Mouse (Mus musculus): ENCODE data around the gene Atp6v0a4. TPM values are rescaled to one million over a fixed set of nuclear protein-coding genes. Genes with fewer than 3 reads are reported as not detected.

Atp6v0a4 gene
- polyA plus RNA-seq, 1 experiment from 2014 or later = 0.44 TPM

- H3K9ac ChIP-seq (replicated peaks; ENCODE audit: low read depth, low read length) = no peak overlapping the region
- no peak overlapping the region for H3K4me2 ChIP-seq (ENCODE audit: low read depth, low read length)
- WGBS = 90% methylated on average over 6 of the region's 6 CpGs
- H3K9me3 ChIP-seq (ENCODE audit: control insufficient read depth, low read length) = no peaks in the 10 kb centered on the region
- no peaks in the 10 kb centered on the region for H3K27me3 ChIP-seq (ENCODE audit: control insufficient read depth, insufficient read depth, low read length)
- ATAC-seq (ENCODE audit: low read depth) = no peak
- no peak overlapping the region for H3K27ac ChIP-seq (ENCODE audit: low read depth, low read length)
- H3K4me1 ChIP-seq (ENCODE audit: control insufficient read depth, insufficient read depth, low read length) = no peaks in the 10 kb centered on the region
- no peaks in the 10 kb centered on the region for H3K36me3 ChIP-seq (ENCODE audit: control insufficient read depth, insufficient read depth, low read length)
- no peak overlapping the region for H3K4me3 ChIP-seq (ENCODE audit: low read depth, low read length)
These were observed 6.0 kb downstream of the Atp6v0a4 start for GRCm38 (mm10) chr6:38118341-38118740.

DNA sequence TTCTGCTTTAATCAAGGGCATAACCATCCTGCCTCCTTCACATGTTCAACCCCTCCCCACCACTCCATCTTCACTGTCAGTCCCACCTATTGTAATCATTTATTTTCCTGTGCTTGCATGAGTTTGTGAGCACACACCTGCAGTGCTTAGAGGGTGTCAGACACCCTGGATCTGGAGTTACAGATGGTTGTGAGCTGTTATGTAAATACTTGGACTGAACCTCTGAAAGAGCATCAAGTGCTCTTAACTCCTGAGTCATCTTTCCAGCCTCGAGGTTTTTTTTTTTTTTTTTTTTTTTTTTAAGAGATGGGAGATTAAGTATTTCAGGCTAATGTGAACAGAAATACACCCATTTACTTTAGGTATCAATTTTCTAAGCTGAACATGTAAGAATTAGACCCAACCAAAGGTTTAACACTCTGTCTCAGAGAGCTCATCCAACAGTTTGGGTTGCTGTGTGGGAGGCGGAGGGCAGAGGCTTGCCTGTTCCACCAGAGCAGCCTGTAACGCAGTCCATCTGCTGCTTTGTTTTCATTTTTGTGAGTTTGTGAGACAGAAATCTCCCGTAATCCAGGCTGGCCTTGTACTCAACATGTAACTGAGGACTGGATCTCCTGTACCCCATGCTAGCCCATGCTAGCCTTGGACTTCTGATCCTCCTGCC lies 8.1 kb downstream of the Atp6v0a4 start:
- Histone ChIP-seq H3K4me2 (ENCODE audit: low read depth, low read length) (no peak overlapping the region), H3K36me3 (ENCODE audit: control insufficient read depth, insufficient read depth, low read length) (no peaks in the 10 kb centered on the region), H3K9ac (replicated peaks; ENCODE audit: low read depth, low read length) (no peak overlapping the region), H3K9me3 (ENCODE audit: control insufficient read depth, low read length) (no peaks in the 10 kb centered on the region), H3K4me3 (ENCODE audit: low read depth, low read length) (no peak overlapping the region), H3K27me3 (ENCODE audit: control insufficient read depth, insufficient read depth, low read length) (no peaks in the 10 kb centered on the region), H3K4me1 (ENCODE audit: control insufficient read depth, insufficient read depth, low read length) (no peaks in the 10 kb centered on the region), H3K27ac (ENCODE audit: low read depth, low read length) (no peak overlapping the region)
- no peak for ATAC-seq (ENCODE audit: low read depth)
- 73% methylated on average over 4 of the region's 4 CpGs for WGBS

- WGBS = 79% methylated on average over 9 of the region's 9 CpGs
- no peak overlapping the region for H3K27ac ChIP-seq (ENCODE audit: low read depth, low read length)
- ATAC-seq (ENCODE audit: low read depth) = no peak
- H3K9ac ChIP-seq (replicated peaks; ENCODE audit: low read depth, low read length) = no peak overlapping the region
- no peak overlapping the region for H3K4me2 ChIP-seq (ENCODE audit: low read depth, low read length)
- no peaks in the 10 kb centered on the region for H3K9me3 ChIP-seq (ENCODE audit: control insufficient read depth, low read length)
- H3K27me3 ChIP-seq (ENCODE audit: control insufficient read depth, insufficient read depth, low read length) = no peaks in the 10 kb centered on the region
- H3K4me3 ChIP-seq (ENCODE audit: low read depth, low read length) = no peak overlapping the region
- no peaks in the 10 kb centered on the region for H3K4me1 ChIP-seq (ENCODE audit: control insufficient read depth, insufficient read depth, low read length)
- no peaks in the 10 kb centered on the region for H3K36me3 ChIP-seq (ENCODE audit: control insufficient read depth, insufficient read depth, low read length)
These were observed 13.5 kb downstream of the Atp6v0a4 start for GRCm38 (mm10) chr6:38110859-38111258.

GRCm38 (mm10) chr6:38109871-38110270 lies 14.5 kb downstream of the Atp6v0a4 start:
- no peak overlapping the region for H3K4me3 ChIP-seq (ENCODE audit: low read depth, low read length)
- no peaks in the 10 kb centered on the region for H3K36me3 ChIP-seq (ENCODE audit: control insufficient read depth, insufficient read depth, low read length)
- no peaks in the 10 kb centered on the region for H3K9me3 ChIP-seq (ENCODE audit: control insufficient read depth, low read length)
- no peak overlapping the region for H3K9ac ChIP-seq (replicated peaks; ENCODE audit: low read depth, low read length)
- no peak for ATAC-seq (ENCODE audit: low read depth)
- WGBS = 19% methylated on average over 9 of the region's 9 CpGs
- no peak overlapping the region for H3K4me2 ChIP-seq (ENCODE audit: low read depth, low read length)
- H3K27ac ChIP-seq (ENCODE audit: low read depth, low read length) = no peak overlapping the region
- no peaks in the 10 kb centered on the region for H3K4me1 ChIP-seq (ENCODE audit: control insufficient read depth, insufficient read depth, low read length)
- H3K27me3 ChIP-seq (ENCODE audit: control insufficient read depth, insufficient read depth, low read length) = no peaks in the 10 kb centered on the region

GRCm38 (mm10) chr6:38109160-38109795 lies 15.1 kb downstream of the Atp6v0a4 start, which contains the start of gene Tmem213:
TSS of gene Tmem213 (plus strand) at chr6:38109255.
- 42% methylated on average over 9 of the region's 9 CpGs for WGBS
- H3K36me3 ChIP-seq (ENCODE audit: control insufficient read depth, insufficient read depth, low read length) = no peaks in the 10 kb centered on the region

DNA sequence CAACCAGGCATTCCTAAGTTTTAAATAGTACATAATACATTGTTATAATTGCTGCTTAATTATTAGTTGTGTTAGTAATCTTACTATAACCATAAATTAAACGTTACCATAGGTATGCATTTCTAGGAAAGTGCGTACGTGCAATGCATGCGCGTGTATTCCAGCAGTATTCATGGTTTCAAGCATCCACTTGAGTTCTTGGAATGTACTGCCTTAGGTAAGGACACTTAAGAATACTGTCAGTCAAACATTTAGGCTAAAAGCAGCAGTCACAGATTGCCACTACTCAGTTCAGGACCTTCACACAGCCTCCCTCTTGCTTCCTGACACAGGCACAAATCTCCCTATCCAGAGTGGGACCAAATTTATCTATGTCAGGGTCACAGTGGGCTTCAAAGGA lies 15.9 kb downstream of the Atp6v0a4 start:
- no peaks in the 10 kb centered on the region for H3K9me3 ChIP-seq (ENCODE audit: control insufficient read depth, low read length)
- no peaks in the 10 kb centered on the region for H3K36me3 ChIP-seq (ENCODE audit: control insufficient read depth, insufficient read depth, low read length)
- H3K4me3 ChIP-seq (ENCODE audit: low read depth, low read length) = no peak overlapping the region
- H3K9ac ChIP-seq (replicated peaks; ENCODE audit: low read depth, low read length) = no peak overlapping the region
- ATAC-seq (ENCODE audit: low read depth) = no peak
- H3K27ac ChIP-seq (ENCODE audit: low read depth, low read length) = no peak overlapping the region
- H3K27me3 ChIP-seq (ENCODE audit: control insufficient read depth, insufficient read depth, low read length) = no peaks in the 10 kb centered on the region
- no peaks in the 10 kb centered on the region for H3K4me1 ChIP-seq (ENCODE audit: control insufficient read depth, insufficient read depth, low read length)
- no peak overlapping the region for H3K4me2 ChIP-seq (ENCODE audit: low read depth, low read length)
- 91% methylated on average over 5 of the region's 5 CpGs for WGBS

More at GRCm38 (mm10) chr6:38109160-38109795, 15.1 kb downstream of the Atp6v0a4 start, which contains the start of gene Tmem213:
- H3K4me2 ChIP-seq (ENCODE audit: low read depth, low read length) = no peak within 1 kb of the TSS
- no peak within 1 kb of the TSS for H3K4me3 ChIP-seq (ENCODE audit: low read depth, low read length)
- H3K9me3 ChIP-seq (ENCODE audit: control insufficient read depth, low read length) = no peaks in the 10 kb centered on the region
- peak; percentile 17; the same call in 1 of the 2 replicates for ATAC-seq (ENCODE audit: low read depth)
- no peaks in the 10 kb centered on the region for H3K4me1 ChIP-seq (ENCODE audit: control insufficient read depth, insufficient read depth, low read length)
- H3K27me3 ChIP-seq (ENCODE audit: control insufficient read depth, insufficient read depth, low read length) = no peaks in the 10 kb centered on the region
- H3K9ac ChIP-seq (replicated peaks; ENCODE audit: low read depth, low read length) = no peak within 1 kb of the TSS
- no peak within 1 kb of the TSS for H3K27ac ChIP-seq (ENCODE audit: low read depth, low read length)

DNA sequence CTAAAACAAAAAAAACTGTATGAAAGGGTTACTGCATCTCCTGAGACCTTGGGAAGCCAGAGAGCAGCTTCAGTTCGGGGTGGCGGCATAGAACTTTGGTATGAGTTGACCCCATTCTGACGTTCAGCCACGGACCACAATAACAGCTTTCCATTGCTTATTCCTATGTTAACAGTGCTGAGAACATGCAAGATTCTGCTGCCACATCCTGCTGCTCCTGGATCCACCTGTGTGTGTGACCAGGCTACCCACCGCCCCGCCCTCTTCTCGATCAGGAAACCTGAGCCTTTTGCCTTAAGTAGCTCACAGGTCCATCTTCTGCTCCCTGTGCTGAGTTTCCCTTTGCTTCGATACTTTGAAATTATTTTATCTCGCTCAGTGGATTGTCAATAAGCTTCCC lies 18.5 kb downstream of the Atp6v0a4 start:
- WGBS = 87% methylated on average over 9 of the region's 9 CpGs

GRCm38 (mm10) chr6:38103775-38104174 lies 20.6 kb downstream of the Atp6v0a4 start:
- Histone ChIP-seq H3K27me3 (ENCODE audit: control insufficient read depth, insufficient read depth, low read length) (no peaks in the 10 kb centered on the region), H3K4me2 (ENCODE audit: low read depth, low read length) (no peak overlapping the region), H3K4me3 (ENCODE audit: low read depth, low read length) (no peak overlapping the region), H3K27ac (ENCODE audit: low read depth, low read length) (no peak overlapping the region), H3K36me3 (ENCODE audit: control insufficient read depth, insufficient read depth, low read length) (no peaks in the 10 kb centered on the region), H3K4me1 (ENCODE audit: control insufficient read depth, insufficient read depth, low read length) (no peaks in the 10 kb centered on the region), H3K9me3 (ENCODE audit: control insufficient read depth, low read length) (no peaks in the 10 kb centered on the region), H3K9ac (replicated peaks; ENCODE audit: low read depth, low read length) (no peak overlapping the region)
- ATAC-seq (ENCODE audit: low read depth) = no peak
- WGBS = 61% methylated on average over 6 of the region's 6 CpGs

More for the DNA sequence above, 18.5 kb downstream of the Atp6v0a4 start:
- Histone ChIP-seq H3K36me3 (ENCODE audit: control insufficient read depth, insufficient read depth, low read length) (no peaks in the 10 kb centered on the region), H3K4me2 (ENCODE audit: low read depth, low read length) (no peak overlapping the region), H3K27me3 (ENCODE audit: control insufficient read depth, insufficient read depth, low read length) (no peaks in the 10 kb centered on the region), H3K4me1 (ENCODE audit: control insufficient read depth, insufficient read depth, low read length) (no peaks in the 10 kb centered on the region), H3K27ac (ENCODE audit: low read depth, low read length) (no peak overlapping the region), H3K4me3 (ENCODE audit: low read depth, low read length) (no peak overlapping the region), H3K9me3 (ENCODE audit: control insufficient read depth, low read length) (no peaks in the 10 kb centered on the region), H3K9ac (replicated peaks; ENCODE audit: low read depth, low read length) (no peak overlapping the region)
- ATAC-seq (ENCODE audit: low read depth) = no peak

DNA sequence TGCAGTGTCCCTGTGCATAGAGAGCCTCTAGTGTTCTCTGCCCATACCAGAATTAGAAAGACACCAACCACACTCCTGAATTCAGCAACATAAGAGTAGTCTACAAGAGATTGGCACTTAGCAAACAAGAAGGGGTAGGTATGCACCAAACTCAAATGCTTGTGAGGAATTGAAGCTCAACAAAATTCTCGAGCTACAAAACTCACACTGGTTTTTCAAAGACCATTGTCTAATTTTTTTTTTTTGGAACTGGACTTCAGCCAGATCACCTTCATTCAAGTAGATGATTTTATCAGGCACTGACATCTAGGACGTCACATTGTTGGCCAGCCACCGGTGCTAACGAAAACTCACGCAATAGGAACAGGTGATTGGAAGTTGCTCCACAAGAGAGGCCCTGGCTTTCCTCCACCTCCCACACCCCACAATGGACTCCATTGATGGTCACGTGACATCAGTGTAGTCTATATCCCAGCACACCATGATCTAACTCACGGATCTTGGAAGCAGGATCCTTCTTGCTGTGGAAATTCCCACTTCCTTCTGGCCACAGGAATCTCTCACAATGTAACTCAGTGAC lies 22.1 kb downstream of the Atp6v0a4 start:
- H3K9ac ChIP-seq (replicated peaks; ENCODE audit: low read depth, low read length) = no peak overlapping the region
- no peaks in the 10 kb centered on the region for H3K9me3 ChIP-seq (ENCODE audit: control insufficient read depth, low read length)
- H3K27me3 ChIP-seq (ENCODE audit: control insufficient read depth, insufficient read depth, low read length) = no peaks in the 10 kb centered on the region
- no peaks in the 10 kb centered on the region for H3K4me1 ChIP-seq (ENCODE audit: control insufficient read depth, insufficient read depth, low read length)
- no peaks in the 10 kb centered on the region for H3K36me3 ChIP-seq (ENCODE audit: control insufficient read depth, insufficient read depth, low read length)
- no peak overlapping the region for H3K4me3 ChIP-seq (ENCODE audit: low read depth, low read length)
- H3K4me2 ChIP-seq (ENCODE audit: low read depth, low read length) = no peak overlapping the region
- WGBS = 88% methylated on average over 7 of the region's 7 CpGs
- H3K27ac ChIP-seq (ENCODE audit: low read depth, low read length) = no peak overlapping the region
- ATAC-seq (ENCODE audit: low read depth) = no peak
